Mouse (Mus musculus) mature B cell (primary cell): ENCODE measurements around the gene Cd163l1.

ENCODE experiments used
- in situ Hi-C: fragments of 300-500 bp; cut with MboI; formaldehyde crosslinking; loops from 2 replicates; pipeline ENCODE4 v1.14.3; 2019

Gene Cd163l1

DNA sequence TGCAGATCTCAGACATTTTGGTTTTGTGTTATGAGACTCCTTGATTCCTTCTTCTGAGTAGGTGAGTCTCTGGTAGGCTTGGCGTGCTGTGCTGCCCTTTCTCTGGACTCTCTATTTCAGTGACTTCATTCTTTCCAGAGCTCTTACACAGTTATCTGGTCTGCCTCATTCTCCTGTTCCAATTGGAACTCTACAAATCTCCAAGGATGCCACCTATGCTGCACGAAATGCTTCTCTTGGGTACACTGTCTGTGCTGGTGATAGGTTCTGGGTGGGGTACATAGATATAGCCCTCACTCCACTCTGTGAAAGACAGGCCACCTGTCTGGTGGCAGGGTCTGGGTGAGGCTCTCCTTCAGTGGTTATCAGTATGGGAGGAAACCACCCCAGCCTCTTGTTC, at the start of gene Cd163l1:
Cd163l1 (plus strand) TSS at position 301 of the 400 bp plus-strand sequence.
- in situ Hi-C loops: no loop called here

- in situ Hi-C loops: no loop called here
Observed at GRCm38 (mm10) chr7:140169386-140169785, 48.7 kb upstream of the Cd163l1 start.

DNA sequence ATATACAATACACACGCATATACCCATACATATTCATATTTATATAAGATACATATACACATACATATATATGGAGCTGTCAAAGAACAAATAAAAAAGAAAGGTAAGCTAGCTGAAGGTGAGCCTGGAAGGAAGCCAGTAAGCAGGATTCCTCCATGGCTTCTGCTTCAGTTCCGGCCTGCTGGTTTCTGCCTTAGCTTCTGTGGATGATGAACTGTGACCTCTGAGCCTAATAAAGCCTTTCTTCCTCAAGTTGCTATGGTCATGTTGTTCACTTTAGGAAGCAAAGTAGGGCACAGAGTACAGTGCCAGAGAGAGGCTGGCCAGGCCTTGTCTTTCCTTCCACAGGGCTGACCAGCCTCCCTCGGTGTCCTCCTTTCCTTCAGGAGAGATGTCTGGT, 47.2 kb upstream of the Cd163l1 start:
- in situ Hi-C loops: no loop called here

GRCm38 (mm10) chr7:140172936-140173335, 45.1 kb upstream of the Cd163l1 start, which contains the start of gene Olfr523:
Gene Olfr523 (plus strand): TSS chr7:140173217.
- in situ Hi-C loops: no loop called here

DNA sequence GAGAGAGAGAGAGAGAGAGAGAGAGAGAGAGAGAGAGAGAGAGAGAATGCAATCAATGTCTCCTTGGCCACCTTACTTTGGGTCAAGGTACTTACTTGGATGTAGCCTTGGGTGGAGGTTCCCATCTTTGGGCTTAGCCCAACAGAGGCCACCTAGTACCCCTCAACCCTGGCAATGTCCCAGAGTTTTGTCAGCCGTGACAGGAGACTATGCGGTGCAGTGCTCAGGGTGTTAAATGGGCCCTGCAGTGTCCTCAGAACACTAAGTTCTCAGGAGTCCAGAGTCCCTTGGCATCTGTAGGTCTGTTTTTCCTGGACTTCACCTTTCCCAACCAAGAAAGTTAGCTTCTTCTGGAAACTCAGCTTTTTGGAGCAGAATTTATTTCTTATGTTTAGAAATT, 38.9 kb upstream of the Cd163l1 start:
- in situ Hi-C loops: no loop called here

DNA sequence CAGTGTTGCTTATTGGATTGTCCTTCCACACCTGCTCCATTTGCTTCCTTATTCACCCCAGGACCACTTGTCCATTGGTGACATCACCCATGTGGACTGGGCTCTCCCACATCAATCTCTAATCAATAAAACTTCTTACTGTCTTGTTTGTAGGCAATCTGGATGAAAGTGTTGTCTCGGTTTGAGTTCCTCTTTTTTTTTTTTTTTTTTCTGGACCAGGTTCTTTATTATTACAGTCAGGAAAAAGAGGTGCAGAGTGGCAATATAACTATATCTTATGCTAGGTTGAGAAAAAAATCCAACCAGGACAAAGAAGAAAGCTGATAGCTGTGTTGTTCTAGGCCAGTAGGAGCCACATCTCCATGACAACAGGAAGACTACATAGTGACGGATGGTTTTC, 37.4 kb upstream of the Cd163l1 start:
- in situ Hi-C loops: no loop called here

DNA sequence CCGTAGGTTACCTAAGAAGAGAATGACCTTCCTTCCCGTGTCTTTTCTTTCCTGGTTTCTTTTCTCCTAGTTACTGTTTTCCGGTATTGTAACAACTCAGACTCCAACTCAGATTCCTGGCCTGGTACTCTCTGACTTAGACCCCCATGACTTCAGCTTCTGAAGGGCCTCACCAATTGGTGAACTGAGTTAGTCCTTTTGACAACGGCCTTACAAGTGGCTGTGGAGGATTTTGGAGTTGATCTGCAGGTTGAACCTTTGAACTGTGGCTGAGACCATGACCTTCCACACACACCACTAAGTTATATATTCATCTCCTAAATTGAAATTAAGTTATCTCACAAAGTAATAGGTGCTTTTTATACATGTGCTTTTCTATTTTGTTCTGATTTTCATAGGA, 33.9 kb upstream of the Cd163l1 start:
- in situ Hi-C loops: no loop called here

GRCm38 (mm10) chr7:140186646-140187620, 31.1 kb upstream of the Cd163l1 start:
- in situ Hi-C loops: no loop called here

GRCm38 (mm10) chr7:140187721-140188390, 30.2 kb upstream of the Cd163l1 start:
- in situ Hi-C loops: no loop called here

GRCm38 (mm10) chr7:140188391-140189328, 29.4 kb upstream of the Cd163l1 start:
- in situ Hi-C loops: no loop called here

GRCm38 (mm10) chr7:140190435-140190834, 27.6 kb upstream of the Cd163l1 start:
- in situ Hi-C loops: no loop called here

DNA sequence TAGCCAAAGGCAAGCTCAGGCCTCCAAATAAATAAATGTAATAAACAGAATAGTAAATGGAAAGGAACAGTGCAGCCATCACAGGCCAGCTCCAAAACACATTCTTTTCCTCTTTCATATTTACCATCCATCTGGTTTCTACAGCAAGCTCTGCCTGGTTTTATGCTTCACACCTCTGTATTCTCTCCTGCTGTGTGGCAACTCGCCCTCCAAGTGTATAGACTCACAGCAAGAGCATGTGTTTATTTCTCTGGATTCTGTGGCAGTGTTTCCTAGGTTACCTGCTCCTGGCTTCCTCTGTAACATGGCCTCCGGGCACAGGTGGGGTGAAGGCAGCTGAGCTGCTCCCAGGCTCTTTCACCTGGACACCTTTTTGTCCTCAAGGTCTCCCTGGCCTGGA, 25.6 kb upstream of the Cd163l1 start:
- in situ Hi-C loops: no loop called here

- in situ Hi-C loops: no loop called here
Observed at GRCm38 (mm10) chr7:140192851-140193250, 25.2 kb upstream of the Cd163l1 start.

- in situ Hi-C loops: no loop called here
Observed at GRCm38 (mm10) chr7:140194031-140194430, 24.0 kb upstream of the Cd163l1 start.

DNA sequence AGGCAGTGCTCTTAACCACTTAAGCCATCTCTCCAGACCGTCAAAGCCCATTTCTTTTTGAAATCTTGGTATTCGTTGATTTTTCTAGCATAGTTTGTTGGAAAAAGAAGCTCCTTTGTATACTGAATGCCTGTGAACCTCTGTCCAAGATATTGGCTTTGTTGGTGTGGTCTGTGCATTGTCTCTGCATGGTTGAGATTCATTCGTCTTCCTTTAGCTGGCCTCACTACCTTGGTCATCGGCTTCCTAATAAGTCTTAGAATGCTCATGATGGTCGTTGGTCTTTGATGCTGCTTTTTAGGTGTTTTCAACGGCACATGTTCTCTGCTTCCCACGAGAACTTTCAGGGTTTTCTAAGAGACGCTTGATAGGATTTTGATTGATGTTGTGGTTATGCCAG, 22.1 kb upstream of the Cd163l1 start:
- in situ Hi-C loops: no loop called here

GRCm38 (mm10) chr7:140201090-140201489, 17.0 kb upstream of the Cd163l1 start:
- in situ Hi-C loops: no loop called here

GRCm38 (mm10) chr7:140205864-140206263, 12.2 kb upstream of the Cd163l1 start, which contains the start of gene Olfr524:
Gene Olfr524 (minus strand): TSS chr7:140205964.
- in situ Hi-C loops: no loop called here

GRCm38 (mm10) chr7:140206904-140207303, 11.2 kb upstream of the Cd163l1 start:
- in situ Hi-C loops: no loop called here

- in situ Hi-C loops: no loop called here
Observed at GRCm38 (mm10) chr7:140208153-140208552, 9.9 kb upstream of the Cd163l1 start.

DNA sequence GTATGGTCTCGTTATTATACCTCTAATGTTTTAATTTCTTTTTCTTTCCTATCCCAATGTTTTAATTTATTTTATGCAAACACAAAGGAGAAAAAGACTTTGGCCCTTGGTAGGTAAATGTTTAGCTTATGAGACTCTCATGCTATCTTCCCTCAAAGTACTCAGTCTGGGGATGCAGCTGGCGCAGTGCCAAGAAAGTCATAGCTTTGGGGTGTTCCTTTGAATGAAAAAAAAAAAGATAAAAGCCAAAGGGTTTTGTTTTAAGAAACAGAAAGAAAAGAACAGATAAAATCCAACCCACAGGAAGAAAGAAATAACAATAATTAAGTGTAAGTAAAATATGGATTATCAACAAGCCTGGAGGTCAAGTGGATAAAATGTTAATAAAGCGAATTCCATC, 9.4 kb upstream of the Cd163l1 start:
- in situ Hi-C loops: no loop called here

GRCm38 (mm10) chr7:140213841-140214240, 4.2 kb upstream of the Cd163l1 start:
- in situ Hi-C loops: no loop called here

- in situ Hi-C loops: no loop called here
Observed at GRCm38 (mm10) chr7:140219268-140219667, 1.2 kb downstream of the Cd163l1 start.
